Mouse (Mus musculus) urinary bladder, adult 2 months (tissue): Measurements from ENCODE around the gene Scarb1. TPM values are rescaled to one million over a fixed set of nuclear protein-coding genes. Genes with fewer than 3 reads are reported as not detected.

Source experiments
- DNase-seq: peaks from one replicate; pipeline ENCODE4 v3.0.0; 2022; ENCODE audit warnings: low spot score
- polyA plus RNA-seq: library from polyadenylated mRNA; depleted of rRNA; stranded (reverse); fragments of >200 nt; gene quantifications from 2 replicates; pipeline ENCODE4 v1.2.3, GENCODE M21; 2012; rRNA removed

Scarb1 gene
- polyA plus RNA-seq, 1 experiment: 75.6 TPM

- DNase-seq: no peak
These were observed 100.6 kb downstream of the Scarb1 start for GRCm38 (mm10) chr5:125240124-125240781.

GRCm38 (mm10) chr5:125235874-125236273, 105.0 kb downstream of the Scarb1 start:
- no peak for DNase-seq

DNA sequence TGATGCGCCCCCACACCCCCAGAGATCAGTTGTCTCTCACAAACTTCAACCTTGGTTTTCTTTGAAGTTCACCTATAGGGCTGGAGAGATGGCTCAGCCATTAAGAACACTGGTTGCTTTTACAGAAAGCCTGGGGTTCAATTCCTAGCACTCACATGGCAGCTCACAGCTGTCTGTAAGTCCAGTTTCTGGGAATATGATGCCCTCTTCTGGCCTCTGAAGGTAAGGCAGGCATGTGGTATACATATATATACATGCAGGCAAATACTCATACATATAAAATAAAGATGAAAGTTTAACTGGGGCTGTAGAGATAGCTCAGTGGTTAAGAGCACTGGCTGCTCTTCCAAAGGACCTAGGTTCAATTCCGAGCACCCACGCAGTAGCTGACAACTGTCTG, 105.5 kb downstream of the Scarb1 start:
- no peak for DNase-seq

DNA sequence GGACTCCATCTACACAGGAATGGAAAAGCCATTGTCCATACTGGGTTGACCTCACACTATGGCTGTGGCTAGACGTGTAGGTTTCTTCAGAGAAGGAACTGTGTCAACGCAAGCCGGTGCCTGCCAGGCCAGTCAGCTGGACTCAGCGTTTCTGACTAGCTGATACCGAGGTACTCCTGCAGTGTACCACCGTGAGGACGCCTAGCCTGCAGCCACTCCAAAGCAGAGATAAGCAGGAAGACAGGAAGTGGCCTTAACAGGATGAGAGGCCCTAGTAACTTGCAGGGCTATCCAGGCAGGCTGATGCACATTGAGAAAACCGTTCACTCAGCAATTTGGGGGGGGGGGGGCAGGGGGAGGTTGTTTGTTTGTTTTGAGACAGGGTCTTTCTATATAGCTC, 106.5 kb downstream of the Scarb1 start:
- no peak for DNase-seq

- DNase-seq: no peak
These were observed 107.4 kb downstream of the Scarb1 start for GRCm38 (mm10) chr5:125233478-125233877.

GRCm38 (mm10) chr5:125232443-125232979, 108.4 kb downstream of the Scarb1 start:
- DNase-seq: no peak

DNA sequence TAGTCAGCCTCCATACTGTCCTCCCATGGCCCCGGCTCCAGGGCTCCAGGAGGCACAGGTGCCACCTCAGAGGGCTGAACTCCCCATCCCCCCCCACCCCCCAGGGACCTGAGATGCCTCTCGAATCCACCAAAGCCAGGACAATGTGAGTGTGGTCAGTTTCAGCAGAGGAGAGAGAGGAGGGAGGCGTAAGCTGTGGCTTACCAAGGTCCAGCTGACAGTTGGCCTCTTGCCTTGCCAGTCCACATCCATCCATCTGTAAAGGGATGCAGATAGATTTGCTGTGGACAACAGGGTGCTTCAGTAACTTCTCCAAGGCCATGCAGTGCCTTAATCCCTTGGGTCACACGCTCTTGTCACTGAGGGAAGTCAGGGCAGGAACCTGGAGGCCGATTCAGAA, 110.4 kb downstream of the Scarb1 start:
- no peak for DNase-seq

GRCm38 (mm10) chr5:125229097-125229496, 111.8 kb downstream of the Scarb1 start:
- no peak for DNase-seq

- DNase-seq: no peak
These were observed 113.2 kb downstream of the Scarb1 start for GRCm38 (mm10) chr5:125227699-125228098.

Other genes starting within 250 kb of the Scarb1 start
- gene Ncor2, start 161.9 kb downstream of the Scarb1 start, polyA plus RNA-seq: 24.5 and 61.9 TPM in 2 replicates
- gene Gm10382, start 48.2 kb upstream of the Scarb1 start, polyA plus RNA-seq: 0.29 and 0.40 TPM in 2 replicates
- 740 and 949 TPM in 2 replicates for gene Ubc, start 49.1 kb upstream of the Scarb1 start, polyA plus RNA-seq
- 15.7 and 16.8 TPM in 2 replicates for gene Dhx37, start 93.0 kb upstream of the Scarb1 start, polyA plus RNA-seq
- 3.5 and 7.5 TPM in 2 replicates for gene Bri3bp, start 100.5 kb upstream of the Scarb1 start, polyA plus RNA-seq
- gene Aacs, start 134.7 kb upstream of the Scarb1 start, polyA plus RNA-seq: 27.3 and 40.5 TPM in 2 replicates
- gene Tmem132b, start 190.7 kb upstream of the Scarb1 start, polyA plus RNA-seq: 0.03 and 0.04 TPM in 2 replicates